In the genomic region with DNA sequence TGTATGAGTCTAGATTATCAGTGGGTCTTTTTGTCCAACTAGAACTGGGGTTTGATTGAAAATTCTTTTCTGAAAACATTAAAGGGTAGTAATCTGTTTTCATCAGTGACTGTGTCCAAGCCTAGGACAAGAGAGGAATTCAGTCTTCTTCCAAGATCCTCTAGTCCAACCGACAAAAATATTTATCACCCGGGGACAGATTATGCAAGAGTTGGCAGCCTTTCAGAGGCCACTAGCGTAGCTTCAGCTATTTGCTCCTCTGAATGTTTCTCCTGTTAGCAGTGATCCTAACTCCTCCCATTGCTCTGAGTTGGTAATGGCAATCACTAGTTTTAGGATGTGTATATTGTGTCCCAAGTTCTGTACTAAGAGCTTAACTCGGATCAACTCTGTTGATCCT, we compare ENCODE assay signal across 12 mouse cellular contexts.
A peak's percentile ranks its signal among the peaks of the same experiment; 100 is the strongest.
DNase-seq lines count a peak whose midpoint lies in the region; ATAC-seq and TF ChIP-seq lines count a peak whose summit lies in the region.
"Had no signal": no experiment of that assay in that cellular context is flagged by ENCODE, and none has a peak within 500 bp of the region (broad histone marks: within the 10 kb centered on the region; RNA-seq: fewer than 3 reads in every experiment).

No protein-coding gene starts in this region.

- H3K9me3 ChIP-seq in kidney, embryonic 14.5 days (ENCODE audit: control insufficient read depth, low read length), result no peaks in the 10 kb centered on the region
- H3K9me3 ChIP-seq in hindbrain, embryonic 10.5 days, result no peaks in the 10 kb centered on the region
- H3K9me3 ChIP-seq: heart, embryonic 13.5 days had no signal

- TF ChIP-seq CTCF in kidney, adult 2 months (conservative IDR thresholded peaks at IDR 0.05; ENCODE audit: insufficient read depth, insufficient read length, low read depth, low read length), result no peak

- H3K27ac ChIP-seq in kidney, adult 2 months (ENCODE audit: insufficient read depth, low read depth, low read length), result 0 out of 2 replicates have a peak overlapping the region, but pooled peaks have one; percentile 63
- no peak overlapping the region for H3K27ac ChIP-seq in kidney, embryonic 14.5 days (ENCODE audit: low read depth, low read length)
- no peak overlapping the region for H3K27ac ChIP-seq in hindbrain, embryonic 10.5 days
- H3K27ac ChIP-seq: heart, embryonic 13.5 days had no signal

- ATAC-seq in kidney, embryonic 14.5 days (ENCODE audit: low FRiP score, low TSS enrichment), result no peak
- no peak for ATAC-seq in megakaryocyte progenitor cell, adult 5-6 weeks (replicated peaks; ENCODE audit: poor library complexity)
- ATAC-seq: midbrain, embryonic 16.5 days had no signal

- no peak overlapping the region for H3K9ac ChIP-seq in kidney, embryonic 14.5 days (ENCODE audit: low read depth, low read length)
- H3K9ac ChIP-seq: heart, embryonic 13.5 days had no signal

- peaks cover 5% of the 10 kb centered on the region; the same call in 1 of the 2 replicates for H3K4me1 ChIP-seq in kidney, adult 2 months (ENCODE audit: control insufficient read depth, insufficient read depth, low read length)
- no peaks in the 10 kb centered on the region for H3K4me1 ChIP-seq in kidney, embryonic 14.5 days (ENCODE audit: control insufficient read depth, insufficient read depth, low read length)
- H3K4me1 ChIP-seq in hindbrain, embryonic 10.5 days (replicated peaks), result peaks cover 4% of the 10 kb centered on the region; the same call in 1 of the 2 replicates
- H3K4me1 ChIP-seq: heart, embryonic 13.5 days had no signal

- no peaks in the 10 kb centered on the region for H3K27me3 ChIP-seq in kidney, adult 2 months (replicated peaks; ENCODE audit: control insufficient read depth, insufficient read depth, low read length)
- no peaks in the 10 kb centered on the region for H3K27me3 ChIP-seq in kidney, embryonic 14.5 days (ENCODE audit: control insufficient read depth, insufficient read depth, low read length)
- H3K27me3 ChIP-seq in hindbrain, embryonic 10.5 days (ENCODE audit: insufficient read depth, poor library complexity, severe bottlenecking), result no peaks in the 10 kb centered on the region
- H3K27me3 ChIP-seq: CH12.LX; heart, embryonic 13.5 days had no signal

- no peaks in the 10 kb centered on the region for H3K36me3 ChIP-seq in kidney, adult 2 months (ENCODE audit: control insufficient read depth, insufficient read depth, low read length)
- no peaks in the 10 kb centered on the region for H3K36me3 ChIP-seq in kidney, embryonic 14.5 days (ENCODE audit: control insufficient read depth, insufficient read depth, low read length)
- no peaks in the 10 kb centered on the region for H3K36me3 ChIP-seq in hindbrain, embryonic 10.5 days

- WGBS in kidney, adult 2 months, result 48% methylated on average over 4 of the region's 4 CpGs
- 72% methylated on average over 4 of the region's 4 CpGs for WGBS in kidney, embryonic 14.5 days
- WGBS in hindbrain, embryonic 10.5 days, result 91% methylated on average over 4 of the region's 4 CpGs

- peak; percentile 92 for DNase-seq in kidney, adult 2 months
- peak; percentile 15 for DNase-seq in cerebellum, adult 11-12 months
- DNase-seq in heart, adult 9 months (ENCODE audit: low spot score in 2 of 2), result peak; percentile 77 to 79
- DNase-seq in lung, postnatal 10 days, result peak; percentile 88
- no peak for DNase-seq in hindbrain, embryonic 10.5 days (ENCODE audit: low spot score)
- no peak for DNase-seq in MN1 (ENCODE audit: low spot score)
- DNase-seq: right cerebral cortex, postnatal 4 days had no signal

- TF ChIP-seq POLR2A in kidney, adult 2 months (IDR thresholded peaks at IDR 0.05; ENCODE audit: low read depth, low read length), result no peak

- no peak overlapping the region for H3K4me3 ChIP-seq in kidney, adult 2 months (ENCODE audit: insufficient read depth, low read depth, low read length)
- H3K4me3 ChIP-seq in kidney, embryonic 14.5 days (ENCODE audit: low read length), result no peak overlapping the region
- H3K4me3 ChIP-seq in hindbrain, embryonic 10.5 days, result no peak overlapping the region
- H3K4me3 ChIP-seq: heart, embryonic 13.5 days had no signal

- no peak overlapping the region for H3K4me2 ChIP-seq in kidney, embryonic 14.5 days (replicated peaks; ENCODE audit: low read depth, low read length)
- H3K4me2 ChIP-seq: heart, embryonic 13.5 days had no signal

Comparison
In these comparisons a context has a peak if more than half of its experiments do, and no peak if none do; other contexts are left out.
1. DNase-seq: peak in kidney, adult 2 months (single experiment), cerebellum, adult 11-12 months (single experiment), heart, adult 9 months (2 of 2) and lung, postnatal 10 days (single experiment); none in hindbrain, embryonic 10.5 days (single experiment) and MN1 (single experiment).